Mouse (Mus musculus) erythroid progenitor cell, adult 5-6 weeks (primary cell): Measurements from ENCODE around the gene Pdcd6ip. TPM values are rescaled to one million over a fixed set of nuclear protein-coding genes. Genes with fewer than 3 reads are reported as not detected.

Experiments
- ATAC-seq: replicated peaks from 2 replicates; pipeline ENCODE4 v1.8.0; 2016; ENCODE audit warnings: moderate number of reproducible peaks, mild to moderate bottlenecking, moderate TSS enrichment, inconsistent platforms; ENCODE audit not compliant: poor library complexity, low FRiP score, severe bottlenecking
- total RNA-seq, 2 experiments: library from RNA; stranded (forward) in 1 of 2; stranded (reverse) in 1 of 2; fragments of 150-400 nt in 1 of 2; fragments of 186-747, 209-891 nt in 1 of 2; gene quantifications; 2 replicates each; pipeline versions ENCODE4 v1.2.3 to v1.2.4; 2015 to 2017; ENCODE audit warnings: low replicate concordance in 2 of 2

The Pdcd6ip gene
- total RNA-seq, 2 experiments from 2014 or later, result 102 to 109 TPM

- no peak for ATAC-seq
These were observed 75.6 kb downstream of the Pdcd6ip start for GRCm38 (mm10) chr9:113632350-113633043.

GRCm38 (mm10) chr9:113629632-113630031 lies 78.4 kb downstream of the Pdcd6ip start:
- no peak for ATAC-seq

- no peak for ATAC-seq
These were observed 78.9 kb downstream of the Pdcd6ip start for GRCm38 (mm10) chr9:113629191-113629590.

DNA sequence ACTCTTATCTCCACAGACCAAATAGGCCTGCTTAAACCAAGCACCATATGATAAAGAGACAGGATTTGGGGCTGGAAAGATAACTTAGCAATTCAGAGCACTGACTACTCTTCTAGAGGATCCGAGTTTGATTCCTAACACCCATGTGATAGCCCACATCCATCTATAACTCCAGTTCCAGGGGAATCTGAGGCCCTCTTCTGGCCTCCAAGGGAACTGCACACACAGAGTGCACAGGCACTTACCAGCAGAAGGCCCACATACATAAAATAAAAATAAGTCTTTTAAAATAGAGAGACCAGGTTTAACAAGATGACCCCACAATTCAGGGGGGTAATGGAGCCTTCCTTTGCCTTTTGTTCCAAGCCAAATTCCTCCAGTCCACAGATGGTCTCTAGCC lies 79.3 kb downstream of the Pdcd6ip start:
- ATAC-seq, result no peak

GRCm38 (mm10) chr9:113626730-113627129 lies 81.3 kb downstream of the Pdcd6ip start:
- no peak for ATAC-seq

DNA sequence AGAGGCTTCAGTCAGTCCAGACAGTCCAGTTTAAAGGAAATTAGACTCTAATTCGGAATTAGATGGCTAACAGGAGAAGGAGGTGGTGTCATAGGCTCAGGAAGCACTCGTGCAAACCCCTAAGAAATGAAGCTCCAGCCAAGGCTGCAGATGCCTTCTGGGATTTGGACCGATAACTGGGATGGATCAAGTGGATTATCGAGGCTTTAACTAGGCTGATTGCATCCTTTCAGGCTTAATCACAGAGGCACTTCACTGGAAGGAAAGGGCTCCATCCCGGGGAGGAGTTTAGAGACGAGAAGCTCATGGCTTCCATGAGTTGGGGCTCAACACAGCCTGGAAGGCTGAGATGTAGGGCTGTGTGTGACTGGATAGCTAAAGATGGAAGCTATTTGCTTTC lies 84.0 kb downstream of the Pdcd6ip start:
- ATAC-seq, result no peak

- no peak for ATAC-seq
These were observed 91.0 kb downstream of the Pdcd6ip start for GRCm38 (mm10) chr9:113617081-113617480.

DNA sequence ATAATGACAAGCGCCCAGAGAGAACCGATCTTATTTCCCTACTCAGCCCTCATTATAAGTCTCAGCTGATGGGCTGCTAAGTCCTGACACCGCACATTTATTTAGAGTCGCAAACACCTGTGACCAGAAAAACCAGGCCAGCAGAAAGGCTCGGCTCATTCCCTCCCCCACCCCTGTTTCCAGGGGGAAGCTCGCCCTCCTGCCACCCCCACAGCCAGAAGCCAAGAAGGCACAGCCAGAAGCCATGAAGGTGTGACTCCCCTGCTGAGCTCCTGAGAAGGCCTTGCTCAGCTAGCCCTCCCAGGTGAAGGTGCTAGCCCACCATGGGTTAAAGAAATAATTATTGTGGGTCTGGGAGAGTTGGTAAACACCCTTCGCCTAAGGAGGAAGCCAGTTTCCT lies 97.3 kb downstream of the Pdcd6ip start:
- ATAC-seq, result no peak

DNA sequence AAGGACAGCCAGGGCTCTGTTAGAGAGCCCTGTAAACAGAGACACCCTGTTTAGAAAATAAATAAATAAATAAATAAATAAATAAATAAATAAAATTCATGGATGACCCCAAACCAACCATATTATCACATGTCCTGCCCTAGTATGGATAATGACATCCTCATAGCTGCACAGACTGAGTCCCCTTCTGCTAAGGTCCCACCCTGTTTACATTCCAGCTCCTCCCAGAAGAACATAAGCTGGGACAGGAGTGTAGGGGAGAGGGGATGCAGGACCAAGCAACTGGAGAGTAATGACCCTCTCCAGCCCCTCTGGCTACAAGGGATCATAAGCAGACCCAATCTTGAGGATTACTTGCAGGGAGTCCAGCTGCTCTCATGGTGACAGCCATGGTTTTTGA lies 105.9 kb downstream of the Pdcd6ip start:
- no peak for ATAC-seq

Other genes with a start within 250 kb of the Pdcd6ip start
- gene Clasp2, start 33.2 kb upstream of the Pdcd6ip start, total RNA-seq (2015; ENCODE audit: low replicate concordance), result 24.1 and 25.6 TPM in 2 replicates
- gene Clasp2, start 33.2 kb upstream of the Pdcd6ip start, total RNA-seq (2017; ENCODE audit: low replicate concordance), result 31.3 and 36.2 TPM in 2 replicates
- gene Ubp1, start 222.7 kb upstream of the Pdcd6ip start, total RNA-seq (2015; ENCODE audit: low replicate concordance), result 277 and 313 TPM in 2 replicates
- gene Ubp1, start 222.7 kb upstream of the Pdcd6ip start, total RNA-seq (2017; ENCODE audit: low replicate concordance), result 260 and 268 TPM in 2 replicates